Mouse (Mus musculus): ENCODE results near the gene Clic5. TPM values are rescaled to one million over a fixed set of nuclear protein-coding genes. Genes with fewer than 3 reads are reported as not detected.

The Clic5 gene
- 1.7 and 10.7 TPM in 2 replicates for polyA plus RNA-seq (2012; rRNA removed; ENCODE audit: low replicate concordance)

GRCm38 (mm10) chr17:44188042-44188768 is at the start of gene Clic5:
Gene Clic5 (plus strand): TSS chr17:44188584.

Other genes with a start within 250 kb of the Clic5 start
- 16.6 and 46.9 TPM in 2 replicates for gene Enpp5, start 109.8 kb upstream of the Clic5 start, polyA plus RNA-seq (2012; rRNA removed; ENCODE audit: low replicate concordance)
- 3.8 and 10.5 TPM in 2 replicates for gene Enpp4, start 82.8 kb upstream of the Clic5 start, polyA plus RNA-seq (2012; rRNA removed; ENCODE audit: low replicate concordance)

Measured in mammary gland, adult 2 months (tissue).